Mouse (Mus musculus): ENCODE results near the gene Sdk1. TPM values are rescaled to one million over a fixed set of nuclear protein-coding genes. Genes with fewer than 3 reads are reported as not detected.

The Sdk1 gene
- 0.14 to 0.34 TPM in 2 of 4 replicates, not detected in the others for total RNA-seq (2023)

GRCm38 (mm10) chr5:141240841-141241543 lies at the start of gene Sdk1:
TSS of gene Sdk1 (plus strand) at chr5:141241490.

Other genes starting within 250 kb of the Sdk1 start
- gene Card11, start 240.9 kb upstream of the Sdk1 start, total RNA-seq (2023): 312 to 327 TPM (median 316 TPM) in 4 replicates

Data from B cell, adult 62 days (primary cell).